Mouse (Mus musculus) neural tube, embryonic 15.5 days (tissue): Measurements from ENCODE around the gene Ctnna2. TPM values are rescaled to one million over a fixed set of nuclear protein-coding genes. Genes with fewer than 3 reads are reported as not detected.

Experiments used
- ATAC-seq: fragments of 200-750 bp; cut with Nextera tagmentation; 2 replicates; pipeline ENCODE4 v1.8.0; 2017; ENCODE audit warnings: mild to moderate bottlenecking, moderate TSS enrichment, moderate library complexity; ENCODE audit not compliant: low FRiP score
- H3K27ac ChIP-seq: fragments of 300-500 bp; sonication (generic); replicated peaks from 2 replicates; pipeline ENCODE4 v1.5.1; 2015; ENCODE audit warnings: mild to moderate bottlenecking, inconsistent platforms
- H3K27me3 ChIP-seq: fragments of 300-500 bp; sonication (generic); replicated peaks from 2 replicates; pipeline ENCODE4 v1.6.1; 2015; ENCODE audit warnings: inconsistent platforms
- H3K36me3 ChIP-seq: fragments of 300-500 bp; sonication (generic); 2 replicates; pipeline ENCODE4 v1.6.1; 2015; ENCODE audit warnings: inconsistent platforms
- H3K4me1 ChIP-seq: fragments of 300-500 bp; sonication (generic); 2 replicates; pipeline ENCODE4 v1.6.1; 2015; ENCODE audit warnings: inconsistent platforms
- H3K4me2 ChIP-seq: fragments of 300-500 bp; sonication (generic); 2 replicates; pipeline ENCODE4 v1.6.1; 2015; ENCODE audit warnings: inconsistent platforms, mild to moderate bottlenecking, moderate library complexity
- H3K4me3 ChIP-seq: fragments of 300-500 bp; sonication (generic); replicated peaks from 2 replicates; pipeline ENCODE4 v1.5.1; 2015; ENCODE audit warnings: mild to moderate bottlenecking, inconsistent platforms
- H3K9ac ChIP-seq: fragments of 300-500 bp; sonication (generic); replicated peaks from 2 replicates; pipeline ENCODE4 v1.6.1; 2015; ENCODE audit warnings: mild to moderate bottlenecking, inconsistent platforms
- H3K9me3 ChIP-seq: fragments of 300-500 bp; sonication (generic); replicated peaks from 2 replicates; pipeline ENCODE4 v1.6.1; 2016; ENCODE audit warnings: inconsistent platforms
- WGBS: fragments of 180-500 bp; shearing (Covaris S2); methylation state at CpG from one replicate; pipeline ENCODE4 v1.1.7; 2015; ENCODE audit warnings: mixed read lengths; 5-methylcytosine and 5-hydroxymethylcytosine counted together
- polyA plus RNA-seq: library from polyadenylated mRNA; unstranded; fragments of >200 nt; fragmentation: Nextera tagmentation; extraction: Ambion mirVana; gene quantifications from 2 replicates; pipeline ENCODE4 v1.2.1, GENCODE M21; 2015

Gene Ctnna2
- polyA plus RNA-seq, 1 experiment from 2014 or later, result 119 TPM

- under 1% methylated on average over 53 of the region's 53 CpGs for WGBS
- Histone ChIP-seq H3K4me1 (peaks cover 27% of the 10 kb centered on the region), H3K9me3 (no peaks in the 10 kb centered on the region), H3K27ac (peak within 1 kb of the TSS; percentile 90), H3K9ac (peak within 1 kb of the TSS; percentile 73), H3K27me3 (0 out of 2 replicates have a peak, but pooled peaks cover 3% of the 10 kb centered on the region), H3K4me3 (peak within 1 kb of the TSS; percentile 66), H3K36me3 (no peaks in the 10 kb centered on the region), H3K4me2 (peak within 1 kb of the TSS; percentile 92)
- peak; percentile 91 for ATAC-seq
Observed at GRCm38 (mm10) chr6:77242601-77243406, 736.7 kb downstream of the Ctnna2 start, which contains the start of gene Lrrtm1. Lrrtm1 (plus strand) TSS chr6:77242689.

GRCm38 (mm10) chr6:77240426-77240825 lies 739.1 kb downstream of the Ctnna2 start:
- no peak for ATAC-seq
- 0% methylated on average over 1 of the region's 1 CpGs for WGBS

GRCm38 (mm10) chr6:77222849-77223638 lies 756.5 kb downstream of the Ctnna2 start:
- Histone ChIP-seq H3K36me3 (no peaks in the 10 kb centered on the region), H3K4me3 (no peak overlapping the region), H3K9ac (no peak overlapping the region), H3K27ac (no peak overlapping the region), H3K27me3 (no peaks in the 10 kb centered on the region), H3K4me2 (peak overlapping the region; percentile 34), H3K4me1 (peaks cover 7% of the 10 kb centered on the region), H3K9me3 (no peaks in the 10 kb centered on the region)
- ATAC-seq, result peak; percentile 89
- WGBS, result 31% methylated on average over 16 of the region's 16 CpGs

More at GRCm38 (mm10) chr6:77240426-77240825, 739.1 kb downstream of the Ctnna2 start:
- Histone ChIP-seq H3K4me3 (no peak overlapping the region), H3K36me3 (no peaks in the 10 kb centered on the region), H3K27me3 (0 out of 2 replicates have a peak, but pooled peaks cover 3% of the 10 kb centered on the region), H3K4me2 (no peak overlapping the region), H3K4me1 (peaks cover 17% of the 10 kb centered on the region), H3K9ac (no peak overlapping the region), H3K27ac (no peak overlapping the region), H3K9me3 (no peaks in the 10 kb centered on the region)

- no peak for ATAC-seq
- 58% methylated on average over 4 of the region's 4 CpGs for WGBS
- Histone ChIP-seq H3K4me3 (no peak overlapping the region), H3K9ac (no peak overlapping the region), H3K27me3 (no peaks in the 10 kb centered on the region), H3K36me3 (no peaks in the 10 kb centered on the region), H3K4me1 (peaks cover 7% of the 10 kb centered on the region), H3K9me3 (no peaks in the 10 kb centered on the region), H3K4me2 (no peak overlapping the region), H3K27ac (no peak overlapping the region)
Observed at GRCm38 (mm10) chr6:77220776-77221175, 758.7 kb downstream of the Ctnna2 start.

GRCm38 (mm10) chr6:77218875-77219274 lies 760.6 kb downstream of the Ctnna2 start:
- Histone ChIP-seq H3K27ac (no peak overlapping the region), H3K9me3 (no peaks in the 10 kb centered on the region), H3K4me2 (no peak overlapping the region), H3K36me3 (no peaks in the 10 kb centered on the region), H3K4me3 (no peak overlapping the region), H3K27me3 (no peaks in the 10 kb centered on the region), H3K9ac (no peak overlapping the region), H3K4me1 (peaks cover 18% of the 10 kb centered on the region)
- ATAC-seq, result no peak

GRCm38 (mm10) chr6:77215322-77215721 lies 764.2 kb downstream of the Ctnna2 start:
- Histone ChIP-seq H3K27ac (0 out of 2 replicates have a peak overlapping the region, but pooled peaks have one; percentile 9), H3K9me3 (no peaks in the 10 kb centered on the region)
- ATAC-seq, result peak; percentile 56

GRCm38 (mm10) chr6:77213757-77214409 lies 765.6 kb downstream of the Ctnna2 start:
- no peak overlapping the region for H3K4me3 ChIP-seq
- H3K27me3 ChIP-seq, result no peaks in the 10 kb centered on the region
- H3K36me3 ChIP-seq, result no peaks in the 10 kb centered on the region
- 1% methylated on average over 3 of the region's 3 CpGs for WGBS
- peak overlapping the region; percentile 0; the same call in 1 of the 2 replicates for H3K4me2 ChIP-seq
- H3K9ac ChIP-seq, result no peak overlapping the region
- no peaks in the 10 kb centered on the region for H3K9me3 ChIP-seq
- ATAC-seq, result peak; percentile 54
- H3K27ac ChIP-seq, result no peak overlapping the region; the same call in 1 of the 2 replicates
- peaks cover 18% of the 10 kb centered on the region for H3K4me1 ChIP-seq

More at GRCm38 (mm10) chr6:77215322-77215721, 764.2 kb downstream of the Ctnna2 start:
- Histone ChIP-seq H3K9ac (no peak overlapping the region), H3K4me3 (no peak overlapping the region), H3K4me2 (no peak overlapping the region), H3K36me3 (no peaks in the 10 kb centered on the region), H3K4me1 (peaks cover 18% of the 10 kb centered on the region), H3K27me3 (no peaks in the 10 kb centered on the region)
- WGBS, result 31% methylated on average over 4 of the region's 4 CpGs

- whole genome bisulfite sequencing, result 69% methylated on average over 3 of the region's 3 CpGs
- H3K27ac ChIP-seq, result no peak overlapping the region
- ATAC-seq, result no peak
- H3K4me2 ChIP-seq, result no peak overlapping the region
- no peaks in the 10 kb centered on the region for H3K36me3 ChIP-seq
- H3K9ac ChIP-seq, result no peak overlapping the region
- H3K9me3 ChIP-seq, result no peaks in the 10 kb centered on the region
- H3K4me1 ChIP-seq, result peaks cover 11% of the 10 kb centered on the region
- no peak overlapping the region for H3K4me3 ChIP-seq
- H3K27me3 ChIP-seq, result no peaks in the 10 kb centered on the region
Observed at GRCm38 (mm10) chr6:77209929-77210328, 769.6 kb downstream of the Ctnna2 start.

- ATAC-seq, result no peak
- 81% methylated on average over 1 of the region's 1 CpGs for WGBS
Observed at GRCm38 (mm10) chr6:77209183-77209582, 770.3 kb downstream of the Ctnna2 start.

GRCm38 (mm10) chr6:77199375-77199774 lies 780.1 kb downstream of the Ctnna2 start:
- H3K27me3 ChIP-seq, result no peaks in the 10 kb centered on the region
- no peak overlapping the region for H3K9ac ChIP-seq
- WGBS, result 25% methylated on average over 2 of the region's 2 CpGs
- H3K9me3 ChIP-seq, result no peaks in the 10 kb centered on the region
- no peak overlapping the region for H3K27ac ChIP-seq
- no peak for ATAC-seq
- no peak overlapping the region for H3K4me2 ChIP-seq
- peaks cover 14% of the 10 kb centered on the region; the same call in 1 of the 2 replicates for H3K4me1 ChIP-seq
- no peak overlapping the region for H3K4me3 ChIP-seq
- no peaks in the 10 kb centered on the region for H3K36me3 ChIP-seq

More at GRCm38 (mm10) chr6:77209183-77209582, 770.3 kb downstream of the Ctnna2 start:
- Histone ChIP-seq H3K4me1 (peaks cover 10% of the 10 kb centered on the region), H3K9ac (no peak overlapping the region), H3K9me3 (no peaks in the 10 kb centered on the region), H3K27me3 (no peaks in the 10 kb centered on the region), H3K36me3 (no peaks in the 10 kb centered on the region), H3K4me3 (no peak overlapping the region), H3K27ac (no peak overlapping the region), H3K4me2 (no peak overlapping the region)

GRCm38 (mm10) chr6:77196650-77197049 lies 782.8 kb downstream of the Ctnna2 start:
- Histone ChIP-seq H3K9ac (no peak overlapping the region), H3K27ac (no peak overlapping the region), H3K4me2 (no peak overlapping the region), H3K36me3 (no peaks in the 10 kb centered on the region), H3K9me3 (no peaks in the 10 kb centered on the region), H3K4me1 (peaks cover 14% of the 10 kb centered on the region; the same call in 1 of the 2 replicates), H3K27me3 (no peaks in the 10 kb centered on the region), H3K4me3 (no peak overlapping the region)
- WGBS, result 81% methylated on average over 3 of the region's 3 CpGs
- ATAC-seq, result no peak
